Mouse (Mus musculus): ENCODE results near the gene Elac2. TPM values are rescaled to one million over a fixed set of nuclear protein-coding genes. Genes with fewer than 3 reads are reported as not detected.

Gene Elac2
- polyA plus RNA-seq, 1 experiment from 2014 or later, result 9.9 TPM

DNA sequence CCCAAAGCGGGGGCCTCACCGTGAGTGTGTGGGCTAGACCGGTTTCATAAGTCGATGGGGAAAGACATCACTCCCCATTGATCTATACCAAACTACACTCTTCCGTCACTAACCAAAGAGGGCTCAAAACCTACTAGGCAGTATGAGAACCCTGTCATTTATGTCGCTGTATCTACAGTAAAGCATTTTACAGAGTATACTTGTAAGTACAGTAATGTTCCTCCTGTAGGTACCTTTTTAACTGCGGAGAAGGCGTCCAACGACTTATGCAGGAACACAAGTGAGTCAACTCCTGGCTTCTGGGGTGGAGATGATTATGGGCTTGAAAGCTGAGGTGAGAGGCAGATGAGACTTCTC is 629 bp downstream of the Elac2 start:
- TF ChIP-seq EP300 (IDR thresholded peaks at IDR 0.05), result no peak
- TF ChIP-seq CTCF (IDR thresholded peaks at IDR 0.05), result no peak
- H3K4me1 ChIP-seq (ENCODE audit: insufficient read depth, low read depth, low read length), result peaks cover 12% of the 10 kb centered on the region; the same call in 1 of the 2 replicates
- WGBS, result 9% methylated on average over 9 of the region's 9 CpGs
- H3K27me3 ChIP-seq (replicated peaks; ENCODE audit: insufficient read depth, low read length), result no peaks in the 10 kb centered on the region
- peak overlapping the region; percentile 97 for H3K4me2 ChIP-seq (replicated peaks; ENCODE audit: low read depth, low read length)
- peak overlapping the region; percentile 87 for H3K4me3 ChIP-seq (ENCODE audit: low read depth, low read length)
- H3K9ac ChIP-seq (replicated peaks; ENCODE audit: low read depth), result peak overlapping the region; percentile 73
- DNase-seq (ENCODE audit: low spot score), result no peak
- no peak for ATAC-seq
- H3K9me3 ChIP-seq (ENCODE audit: low read length), result no peaks in the 10 kb centered on the region
- H3K27ac ChIP-seq (ENCODE audit: low read length), result no peak overlapping the region
- peaks cover 12% of the 10 kb centered on the region; the same call in 1 of the 2 replicates for H3K36me3 ChIP-seq (ENCODE audit: insufficient read depth, low read length)

- 90% methylated on average over 2 of the region's 2 CpGs for WGBS
- Histone ChIP-seq H3K36me3 (ENCODE audit: insufficient read depth, low read length) (peaks cover 16% of the 10 kb centered on the region), H3K9me3 (ENCODE audit: low read length) (no peaks in the 10 kb centered on the region)
These were observed 9.7 kb downstream of the Elac2 start for GRCm38 (mm10) chr11:64988556-64988955.

GRCm38 (mm10) chr11:64998439-64998838 is 19.6 kb downstream of the Elac2 start:
- H3K9me3 ChIP-seq (ENCODE audit: low read length), result no peaks in the 10 kb centered on the region
- no peak overlapping the region for H3K27ac ChIP-seq (ENCODE audit: low read length)
- peaks cover 53% of the 10 kb centered on the region for H3K36me3 ChIP-seq (ENCODE audit: insufficient read depth, low read length)
- H3K4me1 ChIP-seq (ENCODE audit: insufficient read depth, low read depth, low read length), result no peaks in the 10 kb centered on the region
- H3K4me2 ChIP-seq (replicated peaks; ENCODE audit: low read depth, low read length), result no peak overlapping the region
- no peak overlapping the region for H3K4me3 ChIP-seq (ENCODE audit: low read depth, low read length)
- no peaks in the 10 kb centered on the region for H3K27me3 ChIP-seq (replicated peaks; ENCODE audit: insufficient read depth, low read length)
- ATAC-seq (no peak), DNase-seq (ENCODE audit: low spot score) (no peak)
- 83% methylated on average over 3 of the region's 3 CpGs for WGBS
- H3K9ac ChIP-seq (replicated peaks; ENCODE audit: low read depth), result no peak overlapping the region
- TF ChIP-seq CTCF (IDR thresholded peaks at IDR 0.05) (no peak), EP300 (IDR thresholded peaks at IDR 0.05) (no peak)

More at GRCm38 (mm10) chr11:64988556-64988955, 9.7 kb downstream of the Elac2 start:
- no peak overlapping the region for H3K27ac ChIP-seq (ENCODE audit: low read length)
- no peak overlapping the region for H3K4me3 ChIP-seq (ENCODE audit: low read depth, low read length)
- no peak overlapping the region for H3K9ac ChIP-seq (replicated peaks; ENCODE audit: low read depth)
- no peak overlapping the region for H3K4me2 ChIP-seq (replicated peaks; ENCODE audit: low read depth, low read length)
- no peaks in the 10 kb centered on the region for H3K4me1 ChIP-seq (ENCODE audit: insufficient read depth, low read depth, low read length)
- TF ChIP-seq EP300 (IDR thresholded peaks at IDR 0.05) (no peak), CTCF (IDR thresholded peaks at IDR 0.05) (no peak)
- ATAC-seq, result no peak
- H3K27me3 ChIP-seq (replicated peaks; ENCODE audit: insufficient read depth, low read length), result no peaks in the 10 kb centered on the region
- no peak for DNase-seq (ENCODE audit: low spot score)

DNA sequence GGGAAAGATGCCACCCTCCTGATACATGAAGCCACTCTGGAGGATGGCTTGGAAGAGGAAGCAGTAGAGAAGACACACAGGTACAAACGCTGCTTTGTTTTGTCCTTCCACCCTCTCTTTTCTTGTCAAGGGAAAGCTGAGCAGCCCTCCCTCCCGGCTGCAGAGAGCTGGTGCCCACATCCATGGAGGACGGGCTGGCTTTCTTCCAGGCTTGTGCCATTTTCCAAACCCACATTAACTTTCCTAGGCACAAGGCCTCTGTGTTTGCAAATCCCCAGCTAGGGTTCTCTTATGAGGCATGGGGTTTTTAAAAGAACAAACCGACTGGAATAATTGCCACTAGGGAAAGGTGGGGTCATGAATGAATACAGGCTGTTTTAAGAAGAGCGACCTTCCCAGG is 20.8 kb downstream of the Elac2 start:
- no peak overlapping the region for H3K27ac ChIP-seq (ENCODE audit: low read length)
- no peak overlapping the region for H3K4me2 ChIP-seq (replicated peaks; ENCODE audit: low read depth, low read length)
- peaks cover 48% of the 10 kb centered on the region for H3K36me3 ChIP-seq (ENCODE audit: insufficient read depth, low read length)
- no peak overlapping the region for H3K9ac ChIP-seq (replicated peaks; ENCODE audit: low read depth)
- ATAC-seq, result no peak
- no peaks in the 10 kb centered on the region for H3K27me3 ChIP-seq (replicated peaks; ENCODE audit: insufficient read depth, low read length)
- no peaks in the 10 kb centered on the region for H3K9me3 ChIP-seq (ENCODE audit: low read length)
- no peaks in the 10 kb centered on the region for H3K4me1 ChIP-seq (ENCODE audit: insufficient read depth, low read depth, low read length)
- no peak overlapping the region for H3K4me3 ChIP-seq (ENCODE audit: low read depth, low read length)
- WGBS, result 85% methylated on average over 5 of the region's 5 CpGs
- TF ChIP-seq CTCF (IDR thresholded peaks at IDR 0.05) (no peak), EP300 (IDR thresholded peaks at IDR 0.05) (no peak)
- no peak for DNase-seq (ENCODE audit: low spot score)

DNA sequence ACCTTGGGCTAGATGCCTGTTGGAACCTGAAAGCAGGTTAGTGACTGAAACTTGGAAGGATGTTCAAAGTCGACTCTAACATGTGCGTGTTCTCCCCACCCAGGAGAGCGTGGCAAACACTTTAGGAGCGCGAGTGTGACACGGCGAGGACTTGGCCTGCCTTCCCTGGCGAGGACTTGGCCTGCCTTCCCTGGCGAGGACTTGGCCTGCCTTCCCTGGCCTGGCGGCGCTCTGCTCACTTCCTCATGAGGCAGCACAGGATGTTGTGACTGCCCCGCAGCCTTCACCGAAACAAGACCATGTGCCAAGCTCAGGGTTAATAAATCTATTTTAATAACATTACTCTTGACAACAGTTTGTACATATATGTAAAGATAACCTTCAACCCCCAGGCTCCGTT is 22.9 kb downstream of the Elac2 start:
- Histone ChIP-seq H3K27ac (ENCODE audit: low read length) (no peak overlapping the region), H3K9me3 (ENCODE audit: low read length) (no peaks in the 10 kb centered on the region), H3K9ac (replicated peaks; ENCODE audit: low read depth) (no peak overlapping the region), H3K27me3 (replicated peaks; ENCODE audit: insufficient read depth, low read length) (no peaks in the 10 kb centered on the region), H3K4me1 (ENCODE audit: insufficient read depth, low read depth, low read length) (no peaks in the 10 kb centered on the region), H3K4me2 (replicated peaks; ENCODE audit: low read depth, low read length) (no peak overlapping the region), H3K4me3 (ENCODE audit: low read depth, low read length) (no peak overlapping the region), H3K36me3 (ENCODE audit: insufficient read depth, low read length) (peaks cover 41% of the 10 kb centered on the region)
- 69% methylated on average over 14 of the region's 14 CpGs for WGBS
- no peak for DNase-seq (ENCODE audit: low spot score)
- TF ChIP-seq CTCF (IDR thresholded peaks at IDR 0.05) (no peak), EP300 (IDR thresholded peaks at IDR 0.05) (no peak)
- no peak for ATAC-seq

- H3K36me3 ChIP-seq (ENCODE audit: insufficient read depth, low read length), result peaks cover 34% of the 10 kb centered on the region
- H3K27me3 ChIP-seq (replicated peaks; ENCODE audit: insufficient read depth, low read length), result no peaks in the 10 kb centered on the region
- H3K9me3 ChIP-seq (ENCODE audit: low read length), result no peaks in the 10 kb centered on the region
- WGBS, result 64% methylated on average over 5 of the region's 5 CpGs
- no peak overlapping the region for H3K27ac ChIP-seq (ENCODE audit: low read length)
- no peaks in the 10 kb centered on the region for H3K4me1 ChIP-seq (ENCODE audit: insufficient read depth, low read depth, low read length)
- no peak overlapping the region for H3K9ac ChIP-seq (replicated peaks; ENCODE audit: low read depth)
- no peak overlapping the region for H3K4me3 ChIP-seq (ENCODE audit: low read depth, low read length)
- TF ChIP-seq EP300 (IDR thresholded peaks at IDR 0.05), result no peak
- TF ChIP-seq CTCF (IDR thresholded peaks at IDR 0.05), result no peak
- DNase-seq (ENCODE audit: low spot score), result no peak
- no peak for ATAC-seq
- no peak overlapping the region for H3K4me2 ChIP-seq (replicated peaks; ENCODE audit: low read depth, low read length)
These were observed 24.8 kb downstream of the Elac2 start for GRCm38 (mm10) chr11:65003611-65004010.

DNA sequence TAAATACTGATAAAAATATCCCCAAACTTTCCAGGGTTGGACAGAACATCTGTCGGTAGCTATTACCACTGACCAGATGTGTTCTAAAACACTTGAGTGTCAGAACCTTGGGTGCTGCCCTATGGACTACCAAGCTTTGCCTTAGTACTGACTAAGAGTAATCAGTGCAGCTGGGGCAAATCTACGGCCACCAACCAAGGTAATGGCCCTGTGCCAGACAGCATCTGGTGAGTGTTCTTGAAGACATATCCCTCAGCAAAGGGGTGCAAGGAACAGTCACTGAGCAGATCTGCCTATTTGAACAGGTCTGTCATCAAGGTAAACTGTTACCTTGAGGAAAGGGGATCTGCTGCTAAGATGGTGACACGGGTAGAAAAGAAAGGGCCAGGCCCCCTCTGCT is 26.0 kb downstream of the Elac2 start:
- peaks cover 29% of the 10 kb centered on the region for H3K36me3 ChIP-seq (ENCODE audit: insufficient read depth, low read length)
- peak; percentile 48 for ATAC-seq
- 55% methylated on average over 3 of the region's 3 CpGs for WGBS
- DNase-seq (ENCODE audit: low spot score), result peak; percentile 37
- no peak overlapping the region for H3K9ac ChIP-seq (replicated peaks; ENCODE audit: low read depth)
- no peak overlapping the region for H3K27ac ChIP-seq (ENCODE audit: low read length)
- no peak overlapping the region for H3K4me2 ChIP-seq (replicated peaks; ENCODE audit: low read depth, low read length)
- no peaks in the 10 kb centered on the region for H3K9me3 ChIP-seq (ENCODE audit: low read length)
- H3K4me1 ChIP-seq (ENCODE audit: insufficient read depth, low read depth, low read length), result no peaks in the 10 kb centered on the region
- H3K27me3 ChIP-seq (replicated peaks; ENCODE audit: insufficient read depth, low read length), result no peaks in the 10 kb centered on the region
- TF ChIP-seq EP300 (IDR thresholded peaks at IDR 0.05) (no peak), CTCF (IDR thresholded peaks at IDR 0.05) (no peak)
- H3K4me3 ChIP-seq (ENCODE audit: low read depth, low read length), result no peak overlapping the region
